Mouse (Mus musculus) splenic B cell, adult 2 months (primary cell): ENCODE data around the gene Layn.
A peak's percentile ranks its signal among the peaks of the same experiment; 100 is the strongest.

Source experiments
- DNase-seq: peaks from one replicate; pipeline ENCODE4 v3.0.0-alpha.2; 2011; ENCODE audit warnings: low read depth, low spot score
- H3K27me3 ChIP-seq: 2 replicates; pipeline ENCODE4 v1.6.1; 2012; ENCODE audit warnings: mild to moderate bottlenecking, low read length, moderate library complexity, mixed read lengths; ENCODE audit not compliant: control insufficient read depth, poor library complexity, insufficient read depth, severe bottlenecking
- H3K36me3 ChIP-seq: 2 replicates; pipeline ENCODE4 v1.6.1; 2012; ENCODE audit warnings: mild to moderate bottlenecking, low read length, moderate library complexity, mixed read lengths; ENCODE audit not compliant: control insufficient read depth, poor library complexity, insufficient read depth, severe bottlenecking

Gene Layn

DNA sequence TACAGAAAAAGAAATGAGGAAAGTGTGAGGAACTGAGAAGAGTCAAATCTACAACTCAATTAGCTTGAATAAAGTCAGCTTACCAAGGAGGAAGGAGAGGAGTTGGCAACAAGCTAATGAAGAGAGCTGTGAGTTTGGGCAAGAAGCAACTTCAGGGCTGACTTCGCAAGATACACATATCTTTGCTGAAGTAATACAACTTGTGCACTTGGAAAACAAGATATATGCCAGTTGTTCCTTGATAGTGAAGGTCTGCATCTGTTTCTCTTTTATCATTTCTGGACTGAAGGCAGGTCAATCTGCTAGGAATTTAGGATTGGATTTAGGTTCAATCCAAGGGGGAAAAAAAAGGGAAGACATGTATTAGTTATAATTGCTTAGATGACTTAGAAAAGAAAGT, 63.2 kb downstream of the Layn start:
- Histone ChIP-seq H3K27me3 (no peaks in the 10 kb centered on the region), H3K36me3 (no peaks in the 10 kb centered on the region)
- no peak for DNase-seq

DNA sequence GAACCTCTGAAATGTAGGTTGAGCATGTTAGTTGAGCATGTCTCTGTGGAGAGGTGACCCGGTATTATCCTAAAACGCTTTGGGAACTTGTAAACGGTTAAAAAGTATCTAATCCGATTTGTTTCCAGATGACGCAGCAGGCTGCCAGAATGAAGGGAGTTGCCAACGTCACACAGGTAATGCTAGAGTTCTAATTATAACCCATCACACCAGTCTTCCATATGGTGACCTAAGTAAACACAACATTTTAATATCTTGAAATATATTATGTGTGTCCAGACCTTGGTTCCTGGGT, 67.3 kb downstream of the Layn start:
- no peak for DNase-seq
- no peaks in the 10 kb centered on the region for H3K27me3 ChIP-seq
- no peaks in the 10 kb centered on the region for H3K36me3 ChIP-seq

DNA sequence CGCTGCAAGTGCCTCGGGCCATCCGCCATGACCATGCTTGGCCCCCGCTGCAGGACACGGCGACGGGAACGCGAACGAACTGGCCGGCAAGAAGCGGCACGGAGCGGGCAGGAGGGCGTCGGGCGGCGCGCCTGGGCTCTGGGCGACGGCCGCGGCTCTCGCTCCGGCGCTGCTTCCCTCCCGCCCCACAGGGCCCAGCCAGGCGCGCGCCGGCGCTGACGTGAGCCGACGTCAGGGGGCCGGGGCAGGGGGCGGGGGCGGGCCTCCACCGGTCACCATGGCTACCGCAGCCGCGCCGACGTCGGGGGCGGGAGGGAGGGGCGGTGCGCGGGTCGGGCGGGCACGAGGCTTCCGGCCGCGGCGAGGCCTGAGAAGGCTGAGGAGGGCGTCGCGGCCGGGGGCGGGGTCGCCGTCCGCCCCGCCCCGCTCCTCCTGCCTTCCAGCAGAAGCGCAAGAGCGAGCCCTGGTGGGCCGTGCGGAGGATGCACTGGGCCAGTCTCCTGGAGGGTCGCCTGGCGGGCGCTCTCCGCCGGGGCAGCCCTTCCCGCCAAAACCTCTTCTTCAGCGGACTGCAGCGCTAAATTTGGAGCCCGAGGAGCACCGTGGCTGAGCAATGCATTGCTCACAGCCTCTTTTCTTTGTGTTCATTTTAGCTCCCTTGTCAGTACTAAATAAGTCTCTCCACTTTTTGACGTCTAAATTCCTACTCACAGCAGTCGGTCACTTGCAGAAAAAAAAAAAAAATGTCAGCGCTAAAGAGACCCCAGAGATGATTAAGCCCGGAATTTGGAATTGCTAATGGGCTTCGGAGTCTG, 67.8 kb downstream of the Layn start, which contains the start of gene Sik2:
Gene Sik2 (minus strand): TSS at position 233 of the 815 bp plus-strand sequence.
- Histone ChIP-seq H3K27me3 (no peaks in the 10 kb centered on the region), H3K36me3 (no peaks in the 10 kb centered on the region)
- DNase-seq, result peak; percentile 98

DNA sequence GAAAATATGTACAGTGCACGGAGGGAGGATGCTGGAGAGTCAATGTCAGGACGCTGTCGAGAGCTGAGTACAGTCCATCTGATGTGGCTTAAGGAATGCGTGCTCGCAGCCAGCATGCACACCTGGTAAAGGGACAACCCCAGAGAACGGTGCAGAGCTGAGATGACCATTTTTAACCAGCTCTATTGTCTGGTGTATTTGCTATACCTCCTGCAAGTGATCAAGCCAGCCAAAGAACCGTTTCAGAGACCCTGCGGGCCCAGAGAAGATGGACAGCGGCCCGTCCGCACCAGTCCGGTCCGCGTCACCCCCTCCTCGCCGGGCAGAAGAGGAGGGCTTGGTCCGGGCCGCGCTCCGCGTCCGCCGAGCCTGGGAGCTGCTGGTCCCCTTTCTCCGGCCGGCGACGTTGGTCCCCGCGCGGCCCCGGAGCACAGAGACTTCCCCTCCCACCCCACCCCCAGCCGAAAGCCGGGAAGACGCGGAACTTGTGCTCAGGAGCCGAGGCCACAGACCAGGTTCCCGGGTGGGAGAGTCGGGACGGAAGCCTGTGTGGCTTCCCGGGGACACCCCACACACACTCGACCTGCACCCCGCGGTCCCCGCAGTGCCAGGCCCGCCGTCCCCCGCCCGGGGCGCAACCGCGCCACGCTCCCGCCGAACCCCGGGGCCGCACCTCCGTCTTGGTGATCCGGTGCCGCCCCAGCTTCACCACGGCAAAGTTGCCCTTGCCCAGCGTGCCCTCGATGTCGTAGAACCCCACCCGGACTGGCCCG, 68.6 kb downstream of the Layn start:
- DNase-seq, result no peak
- Histone ChIP-seq H3K27me3 (no peaks in the 10 kb centered on the region), H3K36me3 (no peaks in the 10 kb centered on the region)

DNA sequence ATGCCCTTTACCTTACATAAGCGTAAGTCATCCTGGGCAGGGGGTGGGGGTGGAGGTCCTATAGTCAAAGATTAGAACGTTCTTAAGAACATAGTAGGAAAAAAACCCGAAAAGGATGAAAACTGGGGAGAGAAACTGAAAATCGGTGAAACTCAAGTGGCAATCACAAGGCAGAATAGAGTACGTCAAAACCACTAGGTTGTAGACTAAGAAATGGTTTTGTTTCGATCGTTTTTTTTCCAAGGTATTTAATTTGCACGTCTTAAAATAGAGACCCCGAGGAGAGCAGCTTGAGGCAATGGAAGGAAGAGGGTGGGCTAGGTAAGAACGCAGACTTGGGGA, 69.2 kb downstream of the Layn start:
- Histone ChIP-seq H3K36me3 (no peaks in the 10 kb centered on the region), H3K27me3 (no peaks in the 10 kb centered on the region)
- DNase-seq, result peak; percentile 41

DNA sequence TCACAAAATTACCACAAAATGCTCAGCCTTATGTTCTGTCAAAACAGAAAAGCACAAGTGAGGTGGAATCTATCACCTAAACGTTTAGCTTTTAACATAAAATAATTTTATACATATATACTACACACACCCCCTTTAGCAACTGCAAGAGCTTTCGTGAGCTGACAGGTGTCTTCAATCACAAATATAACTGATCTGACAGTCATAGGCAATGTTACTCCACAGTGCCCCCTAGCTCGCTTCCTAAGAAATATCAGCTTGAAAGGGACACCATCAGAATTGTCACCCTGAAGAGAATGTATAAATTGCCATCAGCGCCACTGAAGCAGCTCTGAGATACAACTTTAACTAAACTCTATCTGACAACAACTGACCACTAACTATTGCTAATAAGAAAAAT, 70.0 kb downstream of the Layn start:
- no peaks in the 10 kb centered on the region for H3K36me3 ChIP-seq
- H3K27me3 ChIP-seq, result no peaks in the 10 kb centered on the region
- DNase-seq, result peak; percentile 89
